Comparison of ENCODE assay signal across 9 mouse cellular contexts in the genomic region with DNA sequence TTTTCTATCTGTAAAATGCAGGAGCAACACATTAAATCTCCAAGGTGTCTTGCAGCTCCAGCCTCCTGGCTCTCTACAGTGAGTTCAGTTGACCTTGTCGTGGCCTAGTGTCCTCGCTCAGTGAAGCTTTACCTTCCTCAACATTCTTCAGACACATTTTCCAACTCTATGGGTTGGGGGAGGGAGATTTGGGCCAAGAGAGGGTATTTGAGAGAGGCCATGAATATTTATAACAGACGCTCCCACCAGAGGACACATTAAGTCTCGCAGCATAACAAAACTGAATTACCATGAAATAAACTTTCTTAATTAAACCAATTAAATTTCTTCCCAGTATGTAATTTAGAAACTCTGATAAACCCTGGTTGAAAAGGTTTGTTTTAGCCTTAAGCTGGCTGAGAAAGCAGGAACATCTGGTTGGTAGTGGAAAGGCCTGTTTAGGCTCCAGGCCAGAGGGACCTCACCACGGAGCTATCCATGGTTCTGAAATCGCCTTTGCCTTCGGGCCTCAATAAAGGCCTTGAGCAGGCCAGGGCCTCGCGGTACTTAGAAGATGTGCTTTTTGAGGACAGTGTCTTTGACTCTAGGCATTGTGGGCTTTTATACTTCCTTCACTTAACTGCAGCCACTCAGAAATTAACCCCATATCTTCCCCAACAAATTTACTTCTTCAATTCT.
DNase-seq lines count a peak whose midpoint lies in the region; ATAC-seq and TF ChIP-seq lines count a peak whose summit lies in the region.
"Had no signal": no experiment of that assay in that cellular context is flagged by ENCODE, and none has a peak within 500 bp of the region (broad histone marks: within the 10 kb centered on the region; RNA-seq: fewer than 3 reads in every experiment).

No protein-coding gene starts in this region.

- no peaks in the 10 kb centered on the region for H3K4me1 ChIP-seq in limb, embryonic 14.5 days (ENCODE audit: control insufficient read depth, insufficient read depth, low read length)
- H3K4me1 ChIP-seq: embryonic facial prominence, embryonic 15.5 days had no signal

- no peak overlapping the region for H3K27ac ChIP-seq in limb, embryonic 14.5 days (replicated peaks; ENCODE audit: low read depth, low read length)
- H3K27ac ChIP-seq: embryonic facial prominence, embryonic 15.5 days had no signal

- intact Hi-C loops in heart, postnatal 36 days (cut with DNase I) = no loop called here

- no peak overlapping the region for H3K9ac ChIP-seq in limb, embryonic 14.5 days (ENCODE audit: low read depth, low read length, severe bottlenecking)
- H3K9ac ChIP-seq: embryonic facial prominence, embryonic 15.5 days had no signal

- no peak for TF ChIP-seq POLR2A in limb, embryonic 14.5 days (IDR thresholded peaks at IDR 0.05; ENCODE audit: borderline replicate concordance, extremely low read depth, insufficient read depth, insufficient read length)

- DNase-seq in right cerebral cortex, postnatal 14 days = peak; percentile 16
- DNase-seq in right cerebral cortex, postnatal 25 days = no peak
- DNase-seq in adrenal gland, postnatal 14 days = peak; percentile 81
- DNase-seq in heart, postnatal 36 days = peak; percentile 29 to 33
- DNase-seq in limb, embryonic 14.5 days (ENCODE audit: low spot score) = peak; percentile 90
- peak; percentile 14 for DNase-seq in ovary, adult 18-20 months (ENCODE audit: low spot score)
- no peak for DNase-seq in spleen, postnatal 14 days (ENCODE audit: low spot score in 2 of 2)
- no peak for DNase-seq in frontal cortex, postnatal 36 days (ENCODE audit: low spot score in 2 of 2)

- no peaks in the 10 kb centered on the region for H3K36me3 ChIP-seq in limb, embryonic 14.5 days (ENCODE audit: control insufficient read depth, insufficient read depth, low read length)
- H3K36me3 ChIP-seq: embryonic facial prominence, embryonic 15.5 days had no signal

- no peaks in the 10 kb centered on the region for H3K27me3 ChIP-seq in limb, embryonic 14.5 days (ENCODE audit: control insufficient read depth, insufficient read depth, low read length)
- H3K27me3 ChIP-seq: embryonic facial prominence, embryonic 15.5 days had no signal

- ATAC-seq in limb, embryonic 14.5 days (ENCODE audit: low FRiP score, low read depth) = no peak

- no peak overlapping the region for H3K4me3 ChIP-seq in limb, embryonic 14.5 days (replicated peaks; ENCODE audit: low read length)
- H3K4me3 ChIP-seq: embryonic facial prominence, embryonic 15.5 days had no signal

- H3K4me2 ChIP-seq in limb, embryonic 14.5 days (replicated peaks; ENCODE audit: low read depth, low read length, severe bottlenecking) = no peak overlapping the region
- H3K4me2 ChIP-seq: embryonic facial prominence, embryonic 15.5 days had no signal

- WGBS in limb, embryonic 14.5 days = 36% methylated on average over 9 of the region's 9 CpGs

- no peaks in the 10 kb centered on the region for H3K9me3 ChIP-seq in limb, embryonic 14.5 days (ENCODE audit: control insufficient read depth, low read length)
- H3K9me3 ChIP-seq: embryonic facial prominence, embryonic 15.5 days had no signal

Comparison
In these comparisons a context has a peak if more than half of its experiments do, and no peak if none do; other contexts are left out.
1. DNase-seq: peak in right cerebral cortex, postnatal 14 days (single experiment), adrenal gland, postnatal 14 days (single experiment), heart, postnatal 36 days (2 of 2), limb, embryonic 14.5 days (single experiment) and ovary, adult 18-20 months (single experiment); none in right cerebral cortex, postnatal 25 days (single experiment), spleen, postnatal 14 days (0 of 2) and frontal cortex, postnatal 36 days (0 of 2).